Mouse (Mus musculus) right cerebral cortex, adult 18-20 months (tissue): ENCODE measurements around the gene Trip13.

Experiments
- DNase-seq: peaks from one replicate; pipeline ENCODE4 v3.0.0; 2022; ENCODE audit warnings: mixed read lengths

The Trip13 gene

DNA sequence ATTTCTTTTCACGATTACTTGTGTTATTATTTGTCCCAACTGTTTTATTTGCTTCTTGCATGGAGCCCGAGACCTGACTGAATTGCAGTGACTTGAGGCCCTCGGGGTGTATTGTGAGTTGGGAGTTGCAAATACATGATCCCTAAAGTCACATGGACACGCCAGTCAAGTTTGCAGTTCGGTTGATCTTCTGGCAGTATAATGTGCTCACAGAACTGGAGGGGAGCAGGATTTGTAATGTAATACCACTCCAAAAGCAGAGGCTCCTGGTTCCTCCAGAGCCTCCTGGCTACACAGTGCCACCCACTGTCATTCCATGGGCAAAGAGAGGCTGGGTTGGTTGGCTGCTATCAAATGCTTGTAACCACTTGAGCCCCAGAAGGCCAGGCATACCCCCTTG lies 51.0 kb downstream of the Trip13 start:
- DNase-seq: no peak

DNA sequence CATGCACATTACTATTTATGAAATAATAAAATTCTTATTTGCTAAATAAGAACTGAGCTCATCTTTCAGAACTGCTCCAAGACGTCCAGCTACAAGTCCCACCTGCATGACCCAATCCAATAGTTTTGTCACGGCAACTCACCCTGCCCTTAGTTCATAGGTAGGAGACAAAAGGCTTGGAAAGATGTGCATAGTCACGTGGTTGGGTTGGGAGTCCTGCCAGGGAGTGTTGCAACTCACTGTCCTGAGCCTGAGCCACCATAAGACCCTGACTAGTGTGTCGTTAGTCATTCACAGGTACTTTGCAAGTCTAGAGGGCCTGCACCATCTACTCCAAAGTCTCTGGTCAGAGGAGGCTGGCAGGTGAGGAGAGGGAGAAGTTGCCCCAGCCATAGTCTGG lies 51.5 kb downstream of the Trip13 start:
- DNase-seq: no peak

DNA sequence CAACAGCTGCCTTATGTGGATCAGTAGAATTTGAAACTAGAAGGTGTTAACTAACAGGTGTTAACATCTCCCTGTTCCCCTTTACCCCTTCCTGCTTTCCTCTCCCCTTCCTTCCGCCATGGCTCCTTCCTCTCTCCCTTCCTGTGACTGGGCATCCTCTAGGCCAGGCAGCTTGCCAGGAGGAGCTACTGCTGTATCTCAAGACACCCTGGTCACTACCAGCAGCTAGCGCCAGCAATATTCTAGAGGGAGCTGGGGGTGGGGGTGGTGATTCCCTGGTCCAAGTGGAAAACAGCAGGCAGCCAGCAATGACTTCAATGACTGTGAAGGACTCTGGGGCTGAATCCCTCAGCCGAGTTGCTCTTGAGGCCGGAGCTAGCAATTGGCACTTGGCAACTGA lies 51.9 kb downstream of the Trip13 start:
- DNase-seq: no peak

DNA sequence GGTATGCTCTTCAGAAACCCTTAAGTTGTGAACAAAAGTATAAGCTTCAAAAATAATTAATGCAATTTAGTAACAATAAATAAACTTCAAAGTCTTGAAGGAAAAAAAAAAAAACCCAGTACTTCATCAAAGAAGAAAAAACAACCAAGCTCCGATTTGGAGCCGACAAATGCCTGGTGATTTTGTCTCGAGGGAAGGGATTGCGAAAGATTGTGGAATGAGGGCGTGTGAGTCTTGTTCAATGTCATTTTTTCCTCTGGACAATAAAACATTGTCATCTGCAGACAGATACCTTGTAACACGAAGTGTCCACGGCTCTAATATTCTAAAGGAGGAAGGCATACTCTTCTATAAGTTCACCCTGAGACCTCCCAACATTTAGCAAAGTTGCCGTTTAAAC lies 56.2 kb downstream of the Trip13 start:
- DNase-seq: no peak

DNA sequence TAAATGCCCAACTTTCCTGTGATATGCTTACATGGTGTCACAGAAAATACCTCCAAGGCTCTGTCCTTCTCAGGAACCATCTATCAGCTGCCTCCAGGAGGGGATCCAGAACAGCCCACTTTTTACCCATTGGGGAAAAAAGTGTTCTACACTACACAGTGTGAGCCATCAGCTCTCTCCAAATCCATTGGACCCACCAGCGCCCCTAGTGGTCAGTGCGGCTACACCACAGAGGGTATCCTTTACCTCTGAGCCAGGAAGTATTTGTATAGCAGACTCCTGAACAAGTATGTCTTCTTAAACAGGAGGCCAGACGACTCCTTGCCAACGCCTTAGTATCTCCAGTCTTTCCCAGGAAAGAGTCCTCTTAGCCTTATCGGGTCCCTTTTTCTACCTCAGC lies 57.8 kb downstream of the Trip13 start:
- DNase-seq: no peak

DNA sequence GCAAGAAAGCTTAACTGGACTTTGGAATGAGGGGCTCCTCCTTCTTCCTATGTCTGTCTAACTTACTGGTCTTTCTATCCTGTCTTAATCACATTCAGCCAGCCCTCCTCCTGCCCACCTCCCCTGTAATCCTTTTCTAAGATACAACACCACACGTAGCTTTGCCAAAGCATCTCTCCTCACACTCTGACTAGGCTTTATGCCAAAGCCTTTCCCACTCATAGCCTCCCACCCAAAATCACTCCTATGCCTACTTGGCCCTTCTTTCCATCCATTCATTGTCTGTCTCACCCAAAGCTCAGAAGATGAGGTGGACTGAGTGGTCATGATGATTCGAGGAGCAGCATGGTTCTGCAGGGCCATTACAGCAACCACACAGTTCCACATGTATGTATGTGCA lies 65.4 kb downstream of the Trip13 start:
- peak; percentile 24 for DNase-seq
